Mouse (Mus musculus) neural tube, postnatal 0 days (tissue): Measurements from ENCODE around the gene Cab39. TPM values are rescaled to one million over a fixed set of nuclear protein-coding genes. Genes with fewer than 3 reads are reported as not detected.

Experiments
- microRNA-seq: library from miRNA; unstranded; fragments of <30 nt; microRNA quantifications from one replicate; pipeline ENCODE4, GENCODE M21; 2016
- polyA plus RNA-seq: library from polyadenylated mRNA; unstranded; fragments of >200 nt; fragmentation: Nextera tagmentation; extraction: Ambion mirVana; gene quantifications from 2 replicates; pipeline ENCODE4 v1.2.1, GENCODE M21; 2015

Cab39 gene
- 45.1 and 49.7 TPM in 2 replicates for polyA plus RNA-seq

GRCm38 (mm10) chr1:85793208-85794105 lies at the start of gene Cab39:
TSS of gene Cab39 (plus strand) at chr1:85793441.

GRCm38 (mm10) chr1:85778436-85778835 lies 14.8 kb upstream of the Cab39 start, which contains the start of gene A630001G21Rik:
TSS of gene A630001G21Rik (minus strand) at chr1:85778643.

GRCm38 (mm10) chr1:85894231-85894747 lies 101.0 kb downstream of the Cab39 start, which contains the start of gene Itm2c:
TSS of gene Itm2c (plus strand) at chr1:85894281.

Small RNAs within 50 kb of the gene (microRNA-seq; reads per million reads assigned to microRNA genes)
- gene Gm25472 = not detected
- gene Mir8096 = not detected

Other genes with a start within 250 kb of the Cab39 start
- not detected in 2 replicates for gene G530012D18Rik, start 217.8 kb upstream of the Cab39 start, polyA plus RNA-seq
- gene Sp110, start 194.6 kb upstream of the Cab39 start, polyA plus RNA-seq = 1.1 and 1.4 TPM in 2 replicates
- gene Sp140, start 193.1 kb upstream of the Cab39 start, polyA plus RNA-seq = 0.94 and 1.3 TPM in 2 replicates
- 1.5 and 2.0 TPM in 2 replicates for gene Sp100, start 143.5 kb upstream of the Cab39 start, polyA plus RNA-seq
- 0.43 and 0.85 TPM in 2 replicates for gene A630001G21Rik, start 14.8 kb upstream of the Cab39 start, polyA plus RNA-seq
- gene Itm2c, start 100.8 kb downstream of the Cab39 start, polyA plus RNA-seq = 251 and 261 TPM in 2 replicates
- 11.5 and 14.3 TPM in 2 replicates for gene 4933407L21Rik, start 135.0 kb downstream of the Cab39 start, polyA plus RNA-seq
- gene Gpr55, start 167.6 kb downstream of the Cab39 start, polyA plus RNA-seq = 0.08 and 0.15 TPM in 2 replicates
- gene Spata3, start 223.4 kb downstream of the Cab39 start, polyA plus RNA-seq = 1.5 and 1.7 TPM in 2 replicates